Mouse (Mus musculus): Measurements from ENCODE around the gene Mtmr6. TPM values are rescaled to one million over a fixed set of nuclear protein-coding genes. Genes with fewer than 3 reads are reported as not detected.

Gene Mtmr6
- polyA plus RNA-seq, 1 experiment from 2014 or later, result 60.2 TPM

DNA sequence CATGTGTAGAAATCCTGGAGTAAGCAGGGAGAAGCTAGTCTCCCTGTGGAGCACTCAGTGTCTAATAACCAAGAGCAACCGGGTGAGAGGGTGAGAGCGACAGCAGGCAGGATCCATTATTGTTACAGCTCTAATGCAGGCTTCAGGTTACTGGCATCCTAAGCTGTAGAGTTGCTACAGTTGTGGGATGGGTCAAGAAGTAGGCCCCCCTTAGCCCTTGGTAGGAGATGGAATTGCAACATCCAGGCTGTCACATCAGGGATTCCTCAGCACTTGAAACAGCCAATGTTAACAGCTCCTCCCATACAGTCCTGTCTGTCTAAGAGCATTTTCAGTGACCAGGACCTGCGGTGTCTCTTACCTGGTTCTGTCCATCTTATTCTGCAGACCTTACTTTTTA lies 8.7 kb upstream of the Mtmr6 start:
- Histone ChIP-seq H3K9ac (replicated peaks) (no peak overlapping the region), H3K36me3 (no peaks in the 10 kb centered on the region), H3K27ac (no peak overlapping the region), H3K27me3 (no peaks in the 10 kb centered on the region), H3K4me1 (replicated peaks) (peaks cover 7% of the 10 kb centered on the region), H3K9me3 (no peaks in the 10 kb centered on the region), H3K4me3 (replicated peaks) (no peak overlapping the region), H3K4me2 (replicated peaks) (no peak overlapping the region)
- WGBS, result 34% methylated on average over 3 of the region's 3 CpGs
- ATAC-seq, result no peak

DNA sequence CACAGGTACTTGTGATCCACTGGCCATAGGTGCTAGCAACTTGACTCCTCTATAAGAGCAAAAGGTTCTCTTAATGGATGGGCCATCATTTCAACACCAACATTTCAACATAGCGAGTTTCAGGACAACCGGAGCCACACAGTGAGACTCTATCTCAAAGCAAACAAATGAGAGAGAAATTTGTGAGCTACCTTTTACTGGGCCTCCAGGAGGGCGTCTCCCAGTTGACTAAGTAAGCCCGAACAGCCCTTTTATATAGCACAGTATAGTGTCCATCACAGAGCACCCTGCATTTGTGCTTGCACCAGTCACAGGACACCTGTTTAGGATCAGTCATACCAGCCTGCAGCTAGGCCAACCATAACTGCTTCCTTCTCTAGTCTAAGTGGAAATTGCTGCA lies 7.9 kb upstream of the Mtmr6 start:
- Histone ChIP-seq H3K9ac (replicated peaks) (no peak overlapping the region), H3K27ac (no peak overlapping the region), H3K4me3 (replicated peaks) (no peak overlapping the region), H3K9me3 (no peaks in the 10 kb centered on the region), H3K27me3 (no peaks in the 10 kb centered on the region), H3K36me3 (no peaks in the 10 kb centered on the region), H3K4me1 (replicated peaks) (peaks cover 6% of the 10 kb centered on the region), H3K4me2 (replicated peaks) (no peak overlapping the region)
- ATAC-seq, result no peak
- 88% methylated on average over 4 of the region's 4 CpGs for WGBS

DNA sequence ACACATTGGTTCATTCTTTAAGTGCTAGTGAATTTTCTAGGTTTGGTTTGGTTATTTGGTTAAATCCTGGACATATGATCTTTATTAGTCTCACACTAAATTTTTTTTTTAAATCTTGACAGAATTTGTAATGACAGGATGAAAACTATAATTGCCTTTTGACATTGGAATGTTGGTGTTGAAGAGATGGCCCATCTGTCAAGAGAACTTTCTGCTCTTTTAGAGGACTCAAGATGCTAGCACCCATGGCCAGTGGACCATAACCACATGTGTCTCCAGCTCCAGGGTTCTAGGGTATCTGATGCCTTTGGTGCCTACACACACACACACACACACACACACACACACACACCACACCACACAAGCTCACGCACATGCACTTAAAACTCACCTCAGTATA lies 7.2 kb upstream of the Mtmr6 start:
- H3K27me3 ChIP-seq, result no peaks in the 10 kb centered on the region
- no peaks in the 10 kb centered on the region for H3K9me3 ChIP-seq
- H3K4me2 ChIP-seq (replicated peaks), result no peak overlapping the region
- ATAC-seq, result no peak
- H3K4me1 ChIP-seq (replicated peaks), result no peaks in the 10 kb centered on the region
- H3K27ac ChIP-seq, result no peak overlapping the region
- H3K4me3 ChIP-seq (replicated peaks), result no peak overlapping the region
- H3K36me3 ChIP-seq, result no peaks in the 10 kb centered on the region
- no peak overlapping the region for H3K9ac ChIP-seq (replicated peaks)
- 96% methylated on average over 1 of the region's 1 CpGs for WGBS

DNA sequence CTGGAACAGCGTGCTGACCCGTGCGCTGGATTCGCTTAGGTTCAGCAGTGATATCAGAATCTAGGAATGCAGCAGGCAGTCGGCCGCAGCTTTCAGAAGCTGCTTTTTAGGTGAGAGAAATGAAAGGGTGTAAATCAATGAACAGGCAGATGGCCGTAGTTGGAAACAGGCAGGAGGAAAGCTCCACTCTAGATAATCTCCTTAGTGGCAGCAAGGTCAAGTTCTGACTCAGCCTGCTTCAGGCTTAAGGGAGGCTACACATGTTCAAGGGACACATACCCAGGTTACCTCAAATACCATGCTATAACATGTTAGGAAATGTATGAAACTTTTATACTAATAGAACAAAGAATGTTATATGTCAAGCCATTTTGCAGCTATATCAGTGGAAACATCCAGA lies 2.7 kb upstream of the Mtmr6 start:
- H3K4me1 ChIP-seq (replicated peaks), result peaks cover 15% of the 10 kb centered on the region
- no peaks in the 10 kb centered on the region for H3K36me3 ChIP-seq
- no peak overlapping the region for H3K4me2 ChIP-seq (replicated peaks)
- H3K27me3 ChIP-seq, result no peaks in the 10 kb centered on the region
- no peak overlapping the region for H3K27ac ChIP-seq
- WGBS, result 66% methylated on average over 7 of the region's 7 CpGs
- H3K9me3 ChIP-seq, result no peaks in the 10 kb centered on the region
- ATAC-seq, result no peak
- H3K4me3 ChIP-seq (replicated peaks), result no peak overlapping the region
- H3K9ac ChIP-seq (replicated peaks), result no peak overlapping the region

DNA sequence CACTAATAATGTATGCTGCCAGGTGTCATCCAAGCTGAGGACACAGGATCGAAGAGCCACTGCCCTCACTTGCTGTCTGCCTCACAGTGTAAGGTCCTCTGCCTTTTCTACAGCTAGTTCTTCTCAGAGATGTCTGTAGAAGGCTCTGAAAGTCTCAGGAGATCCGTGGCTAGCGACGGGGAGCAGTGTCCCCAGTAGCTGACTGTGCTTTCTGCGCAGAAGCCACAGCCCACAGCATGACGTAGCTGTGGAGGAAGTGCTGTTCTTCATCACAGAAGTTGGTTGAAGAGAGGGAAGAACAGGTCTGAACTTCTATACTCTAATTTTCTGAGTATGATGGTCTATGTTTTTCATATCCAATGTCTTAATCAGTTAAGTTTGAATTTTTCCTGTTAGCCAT lies 4.3 kb downstream of the Mtmr6 start:
- H3K9ac ChIP-seq (replicated peaks), result no peak overlapping the region
- WGBS, result 86% methylated on average over 6 of the region's 6 CpGs

DNA sequence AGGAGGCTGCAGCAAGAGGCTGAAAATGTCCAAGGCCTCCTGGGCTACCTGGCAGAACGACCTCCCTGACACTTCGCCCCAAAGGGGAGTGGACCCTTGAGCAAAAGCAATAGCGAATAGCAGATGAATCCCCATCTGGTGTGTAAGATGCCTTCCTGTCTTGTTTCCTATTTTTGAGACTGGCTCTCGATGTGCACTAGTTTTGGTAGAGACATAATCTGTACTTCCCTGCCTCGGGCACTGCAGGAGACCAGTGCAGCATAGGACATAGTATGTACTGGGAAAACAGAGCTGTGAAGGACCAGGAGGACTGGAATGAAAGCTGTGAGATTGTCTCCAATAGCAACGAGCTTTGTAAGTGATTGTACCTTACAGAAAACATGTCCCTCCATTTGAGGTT lies 8.3 kb downstream of the Mtmr6 start:
- WGBS, result 83% methylated on average over 6 of the region's 6 CpGs
- no peaks in the 10 kb centered on the region for H3K9me3 ChIP-seq
- no peak for ATAC-seq
- no peak overlapping the region for H3K27ac ChIP-seq
- H3K36me3 ChIP-seq, result no peaks in the 10 kb centered on the region; the same call in 1 of the 2 replicates
- no peak overlapping the region for H3K4me3 ChIP-seq (replicated peaks)
- no peak overlapping the region for H3K4me2 ChIP-seq (replicated peaks)
- H3K4me1 ChIP-seq (replicated peaks), result 0 out of 2 replicates have a peak, but pooled peaks cover 5% of the 10 kb centered on the region
- no peak overlapping the region for H3K9ac ChIP-seq (replicated peaks)
- no peaks in the 10 kb centered on the region for H3K27me3 ChIP-seq

More for the DNA sequence above, 4.3 kb downstream of the Mtmr6 start:
- Histone ChIP-seq H3K9me3 (no peaks in the 10 kb centered on the region), H3K4me2 (replicated peaks) (no peak overlapping the region), H3K4me1 (replicated peaks) (peaks cover 28% of the 10 kb centered on the region), H3K27me3 (no peaks in the 10 kb centered on the region), H3K36me3 (no peaks in the 10 kb centered on the region; the same call in 1 of the 2 replicates), H3K4me3 (replicated peaks) (no peak overlapping the region), H3K27ac (no peak overlapping the region)
- no peak for ATAC-seq

DNA sequence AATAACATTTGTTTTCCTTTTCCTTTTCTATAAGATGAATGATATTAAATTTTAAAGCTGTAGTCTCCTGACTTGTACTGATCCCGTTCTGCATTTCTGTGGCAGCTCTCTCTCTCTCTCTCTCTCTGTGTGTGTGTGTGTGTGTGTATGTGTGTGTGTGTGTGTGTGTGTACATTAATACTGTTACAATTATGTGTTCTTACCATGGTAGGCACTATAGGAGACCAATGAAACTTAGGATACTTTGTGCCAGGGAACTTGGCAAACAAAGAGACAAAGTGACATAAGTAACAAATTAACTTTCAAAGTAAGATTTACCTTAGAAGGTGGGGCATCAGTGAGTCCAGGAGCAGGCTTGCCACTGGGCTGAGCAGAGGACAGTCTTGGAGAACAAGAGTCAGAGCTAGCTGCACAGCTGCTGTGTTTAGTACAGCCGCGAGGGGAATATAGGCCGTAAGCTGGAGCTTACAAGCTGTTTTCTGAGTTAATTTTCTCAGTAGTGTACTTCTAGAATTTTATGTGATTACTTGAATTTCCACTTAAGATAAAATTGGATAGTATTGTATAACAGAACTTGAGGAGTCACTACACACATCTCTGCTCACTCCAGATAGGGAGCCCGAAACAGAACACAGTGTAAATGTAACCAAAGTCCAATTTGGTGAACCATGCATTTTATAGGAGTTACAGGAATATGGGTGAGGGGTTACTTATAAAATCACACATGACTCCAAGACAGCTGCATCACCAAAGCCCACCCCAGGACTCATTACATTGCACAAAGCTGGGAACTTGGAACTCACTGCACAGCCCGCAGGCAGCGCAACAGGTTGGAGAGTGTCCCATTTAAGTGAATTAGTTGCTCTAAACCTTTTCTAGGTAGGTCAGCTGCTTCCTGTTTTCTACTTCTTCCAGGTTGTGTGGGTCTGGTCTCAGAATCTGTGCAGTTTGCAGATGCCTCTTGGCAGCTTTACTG lies 10.6 kb downstream of the Mtmr6 start:
- no peak overlapping the region for H3K4me3 ChIP-seq (replicated peaks)
- no peak overlapping the region for H3K4me2 ChIP-seq (replicated peaks)
- H3K9me3 ChIP-seq, result no peaks in the 10 kb centered on the region
- 0 out of 2 replicates have a peak, but pooled peaks cover 2% of the 10 kb centered on the region for H3K4me1 ChIP-seq (replicated peaks)
- H3K27ac ChIP-seq, result no peak overlapping the region
- 95% methylated on average over 7 of the region's 7 CpGs for WGBS
- no peak for ATAC-seq
- H3K27me3 ChIP-seq, result no peaks in the 10 kb centered on the region
- no peak overlapping the region for H3K9ac ChIP-seq (replicated peaks)
- 0 out of 2 replicates have a peak, but pooled peaks cover 2% of the 10 kb centered on the region for H3K36me3 ChIP-seq

DNA sequence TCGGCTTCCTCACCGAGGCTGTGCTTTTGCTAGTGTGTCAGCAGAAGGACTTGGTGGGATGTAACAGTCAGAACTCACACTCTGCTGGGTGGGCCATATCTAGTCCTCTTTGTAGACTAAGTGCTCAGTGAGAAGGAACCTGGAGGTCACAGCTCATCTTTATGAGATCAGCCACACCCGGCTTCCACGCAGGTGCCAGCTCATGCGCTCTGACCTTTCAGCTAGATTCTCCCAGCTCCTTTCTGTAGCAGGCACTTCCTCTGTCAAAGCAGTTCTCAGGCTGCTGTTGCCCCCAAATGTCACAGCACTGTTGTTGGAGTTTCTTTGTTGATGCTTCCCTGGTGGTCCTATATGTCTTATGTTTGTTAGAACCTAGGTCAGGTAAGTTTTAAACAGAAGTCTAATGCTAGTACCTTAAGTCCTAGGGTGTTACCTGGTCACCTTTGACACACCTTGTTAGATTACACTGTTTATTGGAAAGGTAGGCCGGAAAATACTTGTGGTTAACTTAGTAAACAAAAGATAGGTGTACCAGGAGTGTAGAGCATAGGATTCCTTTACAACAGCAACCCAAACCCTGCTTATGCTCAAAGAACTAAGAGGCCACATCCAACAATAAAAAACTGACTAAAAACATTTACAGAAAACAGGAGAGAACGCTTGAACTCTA lies 21.3 kb downstream of the Mtmr6 start:
- no peak for ATAC-seq
- H3K4me1 ChIP-seq (replicated peaks), result no peaks in the 10 kb centered on the region
- WGBS, result 90% methylated on average over 7 of the region's 7 CpGs
- H3K4me3 ChIP-seq (replicated peaks), result no peak overlapping the region
- H3K9me3 ChIP-seq, result no peaks in the 10 kb centered on the region
- H3K36me3 ChIP-seq, result peaks cover 35% of the 10 kb centered on the region
- H3K4me2 ChIP-seq (replicated peaks), result no peak overlapping the region
- no peaks in the 10 kb centered on the region for H3K27me3 ChIP-seq
- no peak overlapping the region for H3K9ac ChIP-seq (replicated peaks)
- H3K27ac ChIP-seq, result no peak overlapping the region

DNA sequence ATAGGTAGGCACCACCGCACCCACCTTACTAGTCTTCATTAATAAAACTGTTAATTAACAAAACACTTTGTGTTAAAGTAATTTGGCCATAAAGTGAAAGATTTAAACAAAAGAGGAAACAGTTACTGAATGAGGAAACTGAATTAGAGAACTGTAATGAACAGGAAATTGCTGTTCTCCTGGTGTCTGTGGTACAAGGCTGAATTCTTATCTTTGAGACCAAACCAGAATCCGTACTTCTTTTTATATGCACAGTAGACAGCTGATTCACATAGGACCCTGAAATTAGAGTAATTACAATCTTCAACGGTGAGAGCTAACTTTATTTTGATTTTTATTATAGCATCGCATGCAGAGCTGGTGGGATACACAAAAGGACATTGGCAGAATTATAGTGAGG lies 25.3 kb downstream of the Mtmr6 start:
- Histone ChIP-seq H3K27me3 (no peaks in the 10 kb centered on the region), H3K4me1 (replicated peaks) (no peaks in the 10 kb centered on the region), H3K9me3 (no peaks in the 10 kb centered on the region), H3K9ac (replicated peaks) (no peak overlapping the region), H3K4me2 (replicated peaks) (no peak overlapping the region), H3K4me3 (replicated peaks) (no peak overlapping the region), H3K27ac (no peak overlapping the region), H3K36me3 (peaks cover 42% of the 10 kb centered on the region)
- 91% methylated on average over 4 of the region's 4 CpGs for WGBS
- ATAC-seq, result no peak

DNA sequence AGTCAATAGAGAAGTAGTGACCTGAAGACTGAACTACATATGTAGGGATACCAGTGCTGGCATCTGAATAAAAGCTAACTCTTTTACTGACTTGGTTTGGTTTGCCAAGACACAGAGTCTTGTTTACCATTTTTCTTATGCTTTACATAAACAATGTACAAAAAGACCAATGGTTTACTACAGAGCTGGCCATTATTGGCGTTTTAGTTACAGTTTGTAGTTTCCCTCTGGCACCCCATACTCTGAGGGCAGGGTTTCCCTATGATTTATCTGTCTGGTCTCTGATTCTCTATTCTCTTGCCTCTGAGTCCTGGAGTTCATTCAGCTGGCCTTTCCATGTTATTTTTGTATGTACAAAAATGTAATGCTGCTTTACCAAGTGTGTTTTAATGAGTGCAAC lies 30.5 kb downstream of the Mtmr6 start:
- Histone ChIP-seq H3K27ac (no peak overlapping the region), H3K9ac (replicated peaks) (no peak overlapping the region), H3K4me1 (replicated peaks) (peaks cover 5% of the 10 kb centered on the region), H3K27me3 (no peaks in the 10 kb centered on the region), H3K4me3 (replicated peaks) (no peak overlapping the region), H3K4me2 (replicated peaks) (no peak overlapping the region), H3K9me3 (no peaks in the 10 kb centered on the region), H3K36me3 (peaks cover 38% of the 10 kb centered on the region)
- WGBS, result 90% methylated on average over 1 of the region's 1 CpGs
- ATAC-seq, result no peak

DNA sequence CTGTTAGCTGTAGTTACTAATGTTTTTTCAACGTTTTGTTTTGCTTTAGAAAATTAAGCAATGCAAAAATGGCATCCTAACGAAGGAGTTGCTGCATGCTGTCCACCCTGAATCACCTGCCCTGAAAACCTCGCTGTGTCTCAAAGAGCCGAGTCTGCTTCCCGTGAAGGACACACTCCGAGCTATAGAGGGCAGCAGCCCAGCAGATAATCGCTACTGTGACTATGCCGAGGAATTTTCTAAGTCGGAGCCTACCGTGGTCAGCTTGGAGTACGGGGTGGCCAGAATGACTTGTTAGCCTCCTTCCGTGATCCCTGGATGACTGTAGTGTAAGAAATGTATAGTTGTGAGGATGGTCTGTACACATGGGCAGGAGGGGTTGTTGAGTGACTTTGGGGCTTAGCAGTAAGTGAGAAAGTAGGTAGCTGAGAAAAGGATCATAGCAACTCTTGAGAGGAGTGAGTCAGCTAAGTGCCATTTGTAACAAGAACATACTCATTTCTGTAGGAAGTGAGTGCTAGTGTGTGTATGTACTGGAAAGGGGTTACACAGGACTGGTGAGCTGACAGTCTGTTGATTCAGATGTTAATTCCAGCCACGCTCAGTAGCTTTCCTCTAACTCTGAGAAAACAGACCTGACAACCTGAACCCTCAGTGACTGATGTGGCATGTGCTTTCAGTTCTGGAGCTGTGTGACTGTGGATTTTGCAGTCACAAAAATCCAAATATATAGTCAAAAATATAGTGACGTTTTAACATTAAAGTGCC lies 35.4 kb downstream of the Mtmr6 start:
- 0 out of 2 replicates have a peak overlapping the region, but pooled peaks have one; percentile 4 for H3K9ac ChIP-seq (replicated peaks)
- peaks cover 31% of the 10 kb centered on the region for H3K36me3 ChIP-seq
- H3K4me1 ChIP-seq (replicated peaks), result peaks cover 28% of the 10 kb centered on the region
- no peaks in the 10 kb centered on the region for H3K27me3 ChIP-seq
- 56% methylated on average over 14 of the region's 14 CpGs for WGBS
- H3K27ac ChIP-seq, result peak overlapping the region; percentile 55
- 0 out of 2 replicates have a peak, but pooled peaks have one; percentile 72 for ATAC-seq
- H3K4me3 ChIP-seq (replicated peaks), result no peak overlapping the region
- no peaks in the 10 kb centered on the region for H3K9me3 ChIP-seq
- no peak overlapping the region for H3K4me2 ChIP-seq (replicated peaks)

Measured in midbrain, embryonic 13.5 days (tissue).